Mouse (Mus musculus) heart, postnatal 0 days (tissue): ENCODE measurements around the gene Gnb3.

Experiments
- CTCF ChIP-seq: IDR thresholded peaks from 2 replicates; pipeline ENCODE4 v1.5.1; 2016; ENCODE audit warnings: antibody characterized with exemption, control low read depth, low read depth
- EP300 ChIP-seq: IDR thresholded peaks from 2 replicates; pipeline ENCODE4 v1.6.1; 2016; ENCODE audit warnings: antibody characterized with exemption, low read depth

DNA sequence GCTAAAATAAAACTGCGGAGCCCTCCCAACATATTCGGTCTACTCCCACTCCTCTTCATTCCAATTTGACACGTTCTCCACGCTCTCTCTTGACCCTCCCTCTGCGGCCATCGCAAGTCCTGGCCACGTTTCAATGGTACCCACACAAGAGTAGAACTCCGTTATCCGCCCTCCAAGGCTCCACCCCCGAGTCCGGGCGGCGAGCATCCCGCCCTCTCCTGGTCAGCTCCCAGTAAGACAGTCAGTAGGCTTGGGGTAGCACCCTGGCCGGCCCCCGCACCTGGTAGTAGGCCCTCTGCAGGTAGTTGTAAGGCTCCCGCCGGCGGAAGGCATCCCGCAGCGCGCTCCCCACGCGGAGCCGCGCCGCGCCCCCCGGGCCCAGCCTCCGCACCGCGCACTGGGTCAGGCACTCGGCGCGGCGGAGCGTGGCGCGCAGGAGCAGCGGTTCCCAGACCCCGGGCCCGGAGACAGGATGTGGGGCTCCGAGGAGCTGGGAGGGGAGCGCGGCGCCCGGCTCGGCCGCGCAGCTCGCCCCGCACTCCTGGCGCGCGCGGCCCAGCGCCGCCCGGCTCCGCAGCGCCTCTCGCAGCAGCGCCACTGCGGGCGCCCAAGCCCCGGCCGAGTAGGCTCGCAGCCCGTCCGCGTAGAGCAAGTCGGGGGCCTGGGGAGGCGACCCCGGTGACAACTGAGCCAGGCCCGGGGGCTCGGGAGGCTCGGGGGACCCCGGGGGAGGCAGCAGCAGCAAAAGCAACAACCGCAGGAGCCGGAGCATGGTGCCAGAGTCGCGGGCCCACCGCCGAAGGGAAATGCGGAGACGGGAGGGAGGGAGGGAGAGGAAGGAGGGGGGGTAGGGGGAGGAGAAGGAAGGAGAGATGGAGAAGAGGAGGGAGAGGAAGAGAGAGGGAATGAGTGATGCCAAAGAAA is 17.1 kb upstream of the Gnb3 start, which contains the start of gene P3h3:
- TF ChIP-seq CTCF (peak; percentile 65), EP300 (no peak)
